Comparison of ENCODE assay signal across 8 mouse cellular contexts in the genomic region with DNA sequence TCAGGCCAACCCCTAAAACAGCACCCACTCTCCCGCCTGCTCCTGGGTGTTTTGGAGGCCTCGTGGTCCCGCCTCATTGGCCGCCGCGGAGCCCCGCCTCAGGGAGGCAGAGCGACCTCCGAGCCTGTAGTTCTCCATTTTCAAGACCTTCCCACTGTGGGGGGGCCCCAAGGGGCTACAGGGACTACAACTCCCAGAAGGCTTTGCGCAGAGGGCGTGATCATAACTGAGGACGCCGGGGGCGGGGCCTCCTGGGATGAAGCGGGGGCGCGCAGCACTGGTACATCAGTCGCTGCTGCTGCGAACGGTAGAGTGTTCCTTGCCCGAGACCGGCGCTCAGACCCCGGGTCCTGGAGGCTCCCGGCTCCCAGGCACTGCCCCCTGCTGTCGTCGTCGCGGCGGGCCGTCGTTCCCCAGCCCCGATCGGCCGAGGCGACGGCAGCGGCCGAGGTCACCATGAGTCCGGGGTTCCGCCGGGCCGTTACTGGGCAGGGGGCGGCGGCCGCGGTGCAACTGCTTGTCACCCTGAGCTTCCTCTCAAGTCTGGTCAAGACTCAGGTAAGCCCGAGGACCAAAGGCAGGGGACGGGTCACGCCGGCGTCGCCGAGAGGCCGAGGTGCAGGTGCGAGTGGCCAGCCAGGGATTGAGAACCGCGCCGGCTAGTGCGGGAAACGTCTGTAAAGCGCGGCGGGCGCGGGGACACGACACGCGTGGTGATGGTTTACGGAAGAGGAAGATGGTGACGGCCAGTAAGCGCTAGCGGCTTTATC. TPM values are rescaled to one million over a fixed set of nuclear protein-coding genes. Genes with fewer than 3 reads are reported as not detected.
A peak's percentile ranks its signal among the peaks of the same experiment; 100 is the strongest.
DNase-seq lines count a peak whose midpoint lies in the region; ATAC-seq lines count a peak whose summit lies in the region.

TSS of gene Ero1lb (plus strand) at position 254 of the 770 bp plus-strand sequence.

- peak within 1 kb of the TSS; percentile 85 for H3K9ac ChIP-seq in heart, embryonic 13.5 days
- peak within 1 kb of the TSS; percentile 63 for H3K9ac ChIP-seq in liver, embryonic 12.5 days
- H3K9ac ChIP-seq in stomach, embryonic 15.5 days = peak within 1 kb of the TSS; percentile 63

- peak within 1 kb of the TSS; percentile 93 for H3K4me2 ChIP-seq in heart, embryonic 13.5 days
- H3K4me2 ChIP-seq in liver, embryonic 12.5 days = peak within 1 kb of the TSS; percentile 82
- H3K4me2 ChIP-seq in stomach, embryonic 15.5 days = peak within 1 kb of the TSS; percentile 92

- peak; percentile 92 for ATAC-seq in erythroid progenitor cell, adult 5-6 weeks (replicated peaks; ENCODE audit: low FRiP score, poor library complexity, severe bottlenecking)
- ATAC-seq in heart, embryonic 13.5 days (ENCODE audit: extremely low read depth, insufficient number of reproducible peaks, low FRiP score, low TSS enrichment) = peak; percentile 100
- ATAC-seq in liver, embryonic 12.5 days = peak; percentile 98
- ATAC-seq in stomach, embryonic 15.5 days (ENCODE audit: insufficient read depth, low FRiP score, low read depth) = peak; percentile 99

- peak within 1 kb of the TSS; percentile 75 for H3K4me3 ChIP-seq in heart, embryonic 13.5 days
- H3K4me3 ChIP-seq in liver, embryonic 12.5 days = peak within 1 kb of the TSS; percentile 65
- peak within 1 kb of the TSS; percentile 83 for H3K4me3 ChIP-seq in stomach, embryonic 15.5 days (replicated peaks)

- WGBS in heart, embryonic 13.5 days = under 1% methylated on average over 73 of the region's 73 CpGs
- WGBS in liver, embryonic 12.5 days (ENCODE audit: insufficient replicate concordance) = 1% methylated on average over 71 of the region's 73 CpGs
- WGBS in stomach, embryonic 15.5 days = under 1% methylated on average over 73 of the region's 73 CpGs

- H3K9me3 ChIP-seq in heart, embryonic 13.5 days = no peaks in the 10 kb centered on the region
- no peaks in the 10 kb centered on the region for H3K9me3 ChIP-seq in liver, embryonic 12.5 days (replicated peaks)
- H3K9me3 ChIP-seq in stomach, embryonic 15.5 days = no peaks in the 10 kb centered on the region

- no peak within 1 kb of the TSS for H3K27ac ChIP-seq in heart, embryonic 13.5 days (replicated peaks)
- no peak within 1 kb of the TSS for H3K27ac ChIP-seq in liver, embryonic 12.5 days
- H3K27ac ChIP-seq in stomach, embryonic 15.5 days = no peak within 1 kb of the TSS

- H3K4me1 ChIP-seq in heart, embryonic 13.5 days = peaks cover 7% of the 10 kb centered on the region; the same call in 1 of the 2 replicates
- peaks cover 13% of the 10 kb centered on the region for H3K4me1 ChIP-seq in liver, embryonic 12.5 days
- 0 out of 2 replicates have a peak, but pooled peaks cover 6% of the 10 kb centered on the region for H3K4me1 ChIP-seq in stomach, embryonic 15.5 days

- H3K27me3 ChIP-seq in heart, embryonic 13.5 days (replicated peaks) = no peaks in the 10 kb centered on the region; the same call in 1 of the 2 replicates
- H3K27me3 ChIP-seq in liver, embryonic 12.5 days (replicated peaks) = peaks cover 12% of the 10 kb centered on the region
- no peaks in the 10 kb centered on the region for H3K27me3 ChIP-seq in stomach, embryonic 15.5 days (replicated peaks)

- no peaks in the 10 kb centered on the region for H3K36me3 ChIP-seq in heart, embryonic 13.5 days
- H3K36me3 ChIP-seq in liver, embryonic 12.5 days = no peaks in the 10 kb centered on the region
- no peaks in the 10 kb centered on the region for H3K36me3 ChIP-seq in stomach, embryonic 15.5 days

- DNase-seq in CD4-positive helper T cell, adult 2 months (ENCODE audit: low read depth, low spot score) = peak; percentile 95
- peak; percentile 97 for DNase-seq in brain, embryonic 18.5 days (ENCODE audit: low read depth, low spot score)
- peak; percentile 99 for DNase-seq in kidney, postnatal 10 days
- DNase-seq in natural killer cell, adult 2 months (ENCODE audit: low spot score in 2 of 2) = peak; percentile 97 to 99

RNA-seq across cellular contexts. Expression of gene Ero1lb, which starts in this region (rescaled TPM):
- 4.2 and 4.3 TPM in 2 replicates for total RNA-seq in erythroid progenitor cell, adult 5-6 weeks (2015; ENCODE audit: low replicate concordance)
- total RNA-seq in erythroid progenitor cell, adult 5-6 weeks (2017; ENCODE audit: low replicate concordance) = 1.5 and 2.1 TPM in 2 replicates
- polyA plus RNA-seq in heart, embryonic 13.5 days (2015; fragmentation: Nextera tagmentation; extraction: Ambion mirVana) = 5.9 and 6.2 TPM in 2 replicates
- 2.1 TPM in 2 replicates for polyA plus RNA-seq in liver, embryonic 12.5 days (2016; fragmentation: Nextera tagmentation; extraction: Ambion mirVana)
- 17.9 and 24.6 TPM in 2 replicates for polyA plus RNA-seq in stomach, embryonic 15.5 days (2015; fragmentation: Nextera tagmentation; extraction: Ambion mirVana)
